Mouse (Mus musculus) heart, adult 11 months (tissue): ENCODE measurements at regions not wholly inside any gene's neighbourhood (a gene's known extent, or its start where the extent isn't known, plus 50 kb on each side); places are given as distances from the start of the nearest gene placed in this dataset.

Source experiments
- DNase-seq: peaks from one replicate; pipeline ENCODE4 v3.0.0; 2022

GRCm38 (mm10) chr5:72245382-72245781 lies 77.4 kb upstream of the Commd8 start:
- DNase-seq = peak; percentile 70

- peak; percentile 95 for DNase-seq
Measured at GRCm38 (mm10) chr5:72244134-72244533, 76.1 kb upstream of the Commd8 start.

- peak; percentile 85 for DNase-seq
Measured at GRCm38 (mm10) chr5:72242981-72243380, 75.0 kb upstream of the Commd8 start.

GRCm38 (mm10) chr5:72241451-72241850 lies 73.5 kb upstream of the Commd8 start:
- no peak for DNase-seq

- DNase-seq = peak; percentile 91
Measured at GRCm38 (mm10) chr5:72240271-72240670, 72.3 kb upstream of the Commd8 start.

- DNase-seq = no peak
Measured at GRCm38 (mm10) chr5:72227002-72227401, 59.0 kb upstream of the Commd8 start.

- DNase-seq = peak; percentile 82
Measured at GRCm38 (mm10) chr5:72225576-72226298, 57.7 kb upstream of the Commd8 start.

GRCm38 (mm10) chr5:72225056-72225455 lies 57.1 kb upstream of the Commd8 start:
- DNase-seq = no peak

GRCm38 (mm10) chr5:72224551-72224966 lies 56.6 kb upstream of the Commd8 start:
- peak; percentile 93 for DNase-seq

- peak; percentile 79 for DNase-seq
Measured at GRCm38 (mm10) chr5:72222902-72223301, 54.9 kb upstream of the Commd8 start.

- peak; percentile 96 for DNase-seq
Measured at GRCm38 (mm10) chr5:72219697-72220096, 51.7 kb upstream of the Commd8 start.

- DNase-seq = no peak
Measured at GRCm38 (mm10) chr5:72219248-72219647, 51.3 kb upstream of the Commd8 start.
